Mouse (Mus musculus): ENCODE results near the gene Adamts12. TPM values are rescaled to one million over a fixed set of nuclear protein-coding genes. Genes with fewer than 3 reads are reported as not detected.

Adamts12 gene
- total RNA-seq, 2 experiments from 2014 or later: 0.30 to 0.43 TPM

DNA sequence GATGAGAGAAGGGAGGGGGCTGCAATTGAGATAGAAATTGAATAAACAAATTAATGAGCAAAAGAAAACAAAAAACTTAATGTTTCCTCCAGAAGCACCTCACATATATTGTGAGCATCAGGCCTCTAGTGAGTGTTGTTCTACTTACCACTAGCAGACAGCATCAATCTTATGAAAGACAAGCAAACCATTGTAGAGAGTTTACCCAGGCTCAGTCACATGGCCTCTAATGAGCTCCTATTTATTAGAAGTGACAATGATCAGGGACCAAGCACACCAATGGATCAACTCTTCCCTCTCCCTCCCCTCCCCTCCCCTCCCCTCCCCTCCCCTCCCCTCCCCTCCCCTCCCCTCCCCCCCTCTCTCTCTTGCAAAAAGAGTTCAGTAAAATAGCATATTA is 218.6 kb downstream of the Adamts12 start:
- DNase-seq (ENCODE audit: low spot score in 2 of 2): no peak

DNA sequence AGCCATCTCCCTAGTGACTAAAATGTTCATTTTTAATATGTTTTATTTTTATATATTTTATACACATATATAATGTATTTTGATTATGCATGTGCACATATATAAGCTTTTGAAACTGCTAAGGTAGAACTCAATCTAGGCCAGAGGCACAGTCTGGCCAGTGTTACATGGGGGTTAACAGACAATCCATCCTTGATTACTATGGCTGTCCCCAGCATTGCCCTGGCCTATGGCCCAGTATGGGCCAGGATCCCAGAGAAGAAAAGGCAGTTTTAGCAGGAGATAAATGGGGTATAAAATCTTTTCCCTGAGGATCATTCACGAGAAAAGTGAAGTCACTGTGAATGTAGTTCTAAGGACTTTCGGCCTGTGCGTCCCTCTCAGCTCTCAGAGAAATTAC is 223.2 kb downstream of the Adamts12 start:
- DNase-seq (ENCODE audit: low spot score in 2 of 2): no peak

DNA sequence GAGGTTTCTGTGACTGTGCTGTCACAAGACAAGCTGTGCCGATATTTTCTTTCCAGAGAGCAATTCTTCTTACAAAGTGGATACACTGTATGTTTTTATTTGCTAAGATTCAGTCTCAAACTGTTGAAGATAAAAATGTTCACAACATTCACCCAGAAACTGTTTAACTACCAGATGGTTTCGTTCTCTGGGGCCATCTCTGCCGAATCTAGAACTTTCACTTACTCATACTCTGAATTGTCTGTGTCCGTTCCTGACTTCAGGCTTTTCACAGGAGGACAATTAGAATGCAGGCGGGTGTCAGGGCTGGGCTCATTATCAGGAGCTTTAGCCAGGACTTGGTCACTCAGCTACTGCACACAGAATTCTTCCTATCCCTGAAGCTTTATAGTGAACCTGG is 227.7 kb downstream of the Adamts12 start:
- no peak for DNase-seq (ENCODE audit: low spot score in 2 of 2)

DNA sequence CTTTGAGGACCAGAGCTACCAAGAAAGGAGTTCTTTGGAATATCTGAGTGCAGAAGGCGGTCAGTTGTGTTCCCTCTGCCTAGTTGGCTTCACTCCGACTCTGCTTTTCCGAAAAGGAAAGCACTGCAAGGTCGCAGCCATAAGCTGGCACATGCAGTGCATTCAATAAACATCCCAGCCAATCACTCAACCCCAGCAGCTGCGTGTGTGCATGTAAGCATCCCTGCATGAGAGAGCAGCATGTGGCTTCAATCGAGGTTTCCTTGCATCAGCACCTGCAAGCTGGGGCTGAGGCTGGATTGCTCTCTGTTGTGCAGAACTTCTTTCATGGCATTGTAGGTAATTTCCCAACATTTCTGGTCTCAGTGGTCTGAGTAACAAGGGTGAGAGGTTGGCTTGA is 230.4 kb downstream of the Adamts12 start:
- no peak for DNase-seq (ENCODE audit: low spot score in 2 of 2)

DNA sequence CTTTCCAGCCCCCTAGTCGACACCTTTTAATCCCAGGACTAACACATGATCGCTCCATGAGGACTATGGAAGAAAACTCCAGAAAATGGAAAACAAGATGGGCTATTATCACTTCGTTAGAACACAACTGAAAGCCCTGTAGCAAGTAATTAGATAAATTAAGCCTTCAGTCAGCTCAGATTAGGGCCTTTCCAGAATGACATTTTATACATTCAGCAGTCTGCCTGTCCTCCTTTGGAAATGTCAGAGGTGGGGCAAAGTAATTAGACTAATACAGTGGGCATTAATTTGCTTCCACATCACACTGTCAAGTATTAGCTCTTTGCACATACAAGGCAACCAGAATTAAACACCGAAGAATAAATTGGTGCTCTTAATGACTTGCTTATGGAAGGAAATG is 233.4 kb downstream of the Adamts12 start:
- DNase-seq (ENCODE audit: low spot score in 2 of 2): no peak

DNA sequence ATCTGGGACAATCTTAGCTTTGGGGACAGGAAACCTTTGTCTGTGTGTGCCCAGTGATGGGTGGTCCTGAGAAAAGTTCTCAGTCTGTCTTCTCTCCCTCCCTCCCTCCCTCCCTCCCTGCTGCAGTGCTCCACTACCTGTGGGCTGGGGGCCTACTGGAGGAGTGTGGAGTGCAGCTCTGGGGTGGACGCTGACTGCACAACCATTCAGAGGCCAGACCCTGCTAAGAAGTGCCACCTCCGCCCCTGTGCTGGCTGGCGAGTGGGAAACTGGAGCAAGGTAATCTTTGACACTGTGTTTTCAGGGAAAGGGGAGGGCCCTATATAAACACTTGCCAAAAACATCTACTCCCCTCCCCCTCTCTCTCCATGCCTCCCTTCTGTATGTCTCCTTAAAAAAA is 252.5 kb downstream of the Adamts12 start:
- no peak for DNase-seq (ENCODE audit: low spot score in 2 of 2)

DNA sequence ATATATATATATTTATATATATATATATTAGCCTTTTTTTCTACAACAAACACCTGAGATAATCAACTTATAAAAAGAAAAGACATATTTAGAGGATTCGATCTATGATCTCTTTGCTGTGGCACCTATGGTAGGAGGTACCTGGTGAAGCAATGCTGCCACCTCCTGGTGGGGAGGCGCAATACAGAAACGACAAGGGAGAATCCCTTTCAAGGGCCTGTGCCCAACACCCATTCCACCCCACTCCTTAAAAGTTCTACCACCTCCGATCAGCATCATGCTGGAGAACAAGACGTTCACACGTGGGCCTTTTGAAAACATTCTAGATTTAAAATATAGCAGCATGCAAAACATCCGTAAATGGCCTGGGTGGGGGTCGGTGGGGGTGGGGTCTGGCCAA is 255.9 kb downstream of the Adamts12 start:
- peak; percentile 15 to 65 for DNase-seq (ENCODE audit: low spot score in 2 of 2)

DNA sequence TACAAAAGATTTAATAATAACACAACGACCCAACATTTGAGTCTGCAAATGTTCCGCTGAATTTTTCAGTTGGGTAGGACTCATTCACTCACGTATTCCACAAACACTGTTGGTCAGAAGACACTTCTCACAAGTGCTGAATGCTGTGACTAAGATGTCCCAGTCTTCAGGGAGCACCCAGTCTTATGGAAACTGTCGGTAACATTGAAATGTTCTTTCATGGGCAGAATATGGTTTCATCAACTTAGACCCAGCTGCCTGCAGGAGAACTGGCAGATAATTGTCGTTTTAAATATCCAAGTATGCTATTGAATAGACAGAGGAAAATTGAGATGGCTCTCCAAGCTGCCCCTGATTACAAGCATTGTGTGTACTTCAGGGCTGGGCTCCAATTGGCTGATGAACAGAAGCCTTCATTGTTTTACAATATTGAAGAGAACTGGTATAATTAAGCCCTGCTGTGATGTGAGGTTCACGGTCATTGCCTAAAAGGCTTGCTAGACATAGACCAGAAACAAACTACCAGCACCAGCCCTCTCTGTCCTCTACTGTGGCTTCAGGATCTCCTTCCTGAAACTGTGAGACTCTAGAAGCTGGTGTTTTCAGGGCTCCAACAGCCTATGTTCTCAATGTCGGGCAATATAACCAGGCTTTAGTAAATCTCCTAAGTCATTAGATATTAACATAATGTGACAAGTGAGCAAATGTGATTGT is 275.0 kb downstream of the Adamts12 start:
- DNase-seq (ENCODE audit: low spot score in 2 of 2): peak in 1 of 2 experiments; percentile 33

DNA sequence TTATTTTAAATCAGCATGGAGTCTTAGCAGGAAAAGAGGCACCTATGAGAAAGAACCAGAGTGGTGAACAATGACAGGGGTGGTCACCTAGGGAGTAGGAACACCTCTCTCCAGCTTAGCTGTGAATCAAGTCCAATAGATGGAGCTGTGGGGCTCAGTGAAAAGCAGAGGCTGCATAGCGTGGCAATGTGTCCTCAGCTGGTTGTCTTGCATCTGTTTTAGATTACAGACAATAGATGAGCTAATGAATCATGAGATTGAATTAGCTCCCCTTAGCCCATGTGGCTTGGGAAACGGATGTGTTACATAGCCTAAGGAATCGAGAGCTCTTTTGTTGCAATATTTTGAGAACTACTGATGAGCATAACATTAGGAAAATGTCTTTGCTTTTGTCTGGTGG is 291.3 kb downstream of the Adamts12 start:
- DNase-seq (ENCODE audit: low spot score in 2 of 2): no peak

DNA sequence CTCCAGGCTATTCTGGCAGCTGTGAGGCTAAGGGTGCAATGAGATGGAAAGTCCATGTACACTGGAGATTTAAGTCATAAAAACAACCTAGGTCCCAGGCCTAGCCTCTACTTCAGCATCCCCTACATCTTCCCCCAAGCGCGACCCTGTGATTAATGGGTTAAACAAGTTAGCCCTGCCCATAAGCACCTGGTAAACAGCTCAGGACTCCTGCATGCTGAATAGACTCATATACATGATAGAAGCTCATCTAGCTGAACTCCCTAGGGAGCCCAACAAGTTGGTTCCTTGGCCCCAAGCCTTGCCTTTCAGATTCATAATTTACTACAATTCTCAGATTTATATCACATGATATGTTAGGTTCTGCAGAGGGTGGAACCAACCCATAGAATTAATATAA is 292.9 kb downstream of the Adamts12 start:
- DNase-seq (ENCODE audit: low spot score in 2 of 2): no peak

DNA sequence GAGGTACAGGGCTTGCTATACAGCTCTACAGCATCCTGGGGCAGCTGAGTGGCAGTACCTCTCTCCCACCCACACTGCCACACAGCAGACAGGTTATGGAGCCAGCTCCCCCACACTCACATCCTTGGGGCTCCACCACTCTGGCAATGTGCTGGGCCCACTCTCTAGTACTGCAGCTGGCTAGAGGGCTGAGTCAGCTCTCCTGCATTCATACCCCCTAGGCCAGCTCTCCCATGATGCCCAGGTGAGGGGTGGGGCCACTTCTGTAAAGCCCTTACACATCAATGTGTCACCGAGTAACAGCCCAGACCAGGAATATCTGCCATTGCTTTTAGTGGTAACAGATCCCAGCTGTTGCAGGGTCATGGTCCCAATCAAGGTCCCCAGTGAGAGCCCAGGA is 296.3 kb downstream of the Adamts12 start:
- DNase-seq (ENCODE audit: low spot score in 2 of 2): no peak

DNA sequence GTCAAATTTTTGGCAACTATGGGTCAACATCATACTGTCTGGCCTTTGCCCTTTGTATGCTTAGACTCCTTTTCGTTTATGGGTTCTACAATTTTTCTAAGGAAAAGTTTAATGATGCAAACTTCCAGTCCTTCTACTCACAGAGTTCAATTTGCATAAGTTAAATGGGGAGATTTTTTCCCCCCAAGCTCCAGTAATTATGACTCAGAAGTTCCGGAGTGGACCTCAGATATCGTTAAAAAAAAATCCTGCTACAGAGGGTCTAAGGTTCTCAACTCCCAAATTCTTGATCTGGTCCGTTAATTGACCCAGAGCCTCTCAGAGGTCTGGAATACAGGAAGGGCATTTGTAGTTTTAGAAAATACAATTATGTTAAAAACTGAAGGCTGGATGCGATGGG is 297.2 kb downstream of the Adamts12 start:
- DNase-seq (ENCODE audit: low spot score in 2 of 2): no peak

DNA sequence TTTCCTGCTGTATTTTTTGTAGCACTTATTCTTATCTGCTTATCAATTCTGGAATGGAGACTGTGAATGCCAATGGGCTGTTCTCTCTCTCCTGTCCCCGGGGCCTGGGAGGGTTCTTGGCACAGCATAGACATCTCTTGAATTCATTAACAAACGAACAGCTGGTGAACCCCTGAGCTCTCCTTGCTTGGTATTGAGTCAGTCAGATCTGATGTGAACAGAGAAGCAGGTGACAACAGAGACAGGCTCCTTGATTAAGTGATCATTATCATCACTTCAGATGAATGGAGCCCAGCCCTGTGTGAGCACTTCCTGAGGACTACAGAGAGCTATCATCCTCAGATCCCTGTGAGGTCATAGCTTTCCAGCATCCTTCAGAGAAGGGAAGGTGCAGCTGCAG is 299.5 kb downstream of the Adamts12 start:
- DNase-seq (ENCODE audit: low spot score in 2 of 2): no peak

DNA sequence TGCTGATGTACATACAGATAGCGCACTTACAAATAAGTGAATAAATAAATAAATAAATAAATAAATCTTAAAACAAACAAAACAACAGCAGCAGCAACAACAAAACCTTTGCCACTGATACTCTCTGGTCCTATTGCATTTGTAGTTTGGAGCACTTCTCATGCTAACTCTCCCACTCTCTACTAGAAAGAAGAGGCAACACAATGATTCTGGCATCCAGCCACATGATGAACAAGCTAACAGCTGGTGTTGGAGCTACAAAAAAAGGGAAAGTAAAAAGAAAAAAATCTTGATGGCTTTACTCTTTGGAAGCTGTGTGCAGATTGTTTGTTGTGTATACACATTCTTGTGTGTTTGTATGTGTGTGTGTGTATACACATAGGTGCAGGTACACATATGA is 300.2 kb downstream of the Adamts12 start:
- DNase-seq (ENCODE audit: low spot score in 2 of 2): peak; percentile 56 to 89

DNA sequence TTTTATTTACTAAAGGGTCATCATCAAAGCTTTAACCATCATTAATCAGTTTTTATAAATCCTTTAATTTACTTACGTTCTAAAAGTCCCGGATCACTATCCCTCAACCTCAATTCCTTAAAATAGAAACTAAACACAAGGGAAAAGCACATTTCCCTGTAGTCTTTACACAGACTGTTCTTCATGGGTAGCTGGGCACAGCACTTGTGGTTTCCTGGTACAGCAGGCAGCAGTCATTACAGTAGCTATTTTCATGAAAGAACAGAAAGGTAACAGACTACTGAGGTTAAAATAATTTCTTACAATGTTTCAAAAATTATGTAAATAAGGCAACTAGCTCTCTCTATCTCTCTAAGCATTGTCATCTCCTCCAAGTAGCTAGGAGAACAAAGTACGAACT is 305.0 kb downstream of the Adamts12 start:
- no peak for DNase-seq (ENCODE audit: low spot score in 2 of 2)

DNA sequence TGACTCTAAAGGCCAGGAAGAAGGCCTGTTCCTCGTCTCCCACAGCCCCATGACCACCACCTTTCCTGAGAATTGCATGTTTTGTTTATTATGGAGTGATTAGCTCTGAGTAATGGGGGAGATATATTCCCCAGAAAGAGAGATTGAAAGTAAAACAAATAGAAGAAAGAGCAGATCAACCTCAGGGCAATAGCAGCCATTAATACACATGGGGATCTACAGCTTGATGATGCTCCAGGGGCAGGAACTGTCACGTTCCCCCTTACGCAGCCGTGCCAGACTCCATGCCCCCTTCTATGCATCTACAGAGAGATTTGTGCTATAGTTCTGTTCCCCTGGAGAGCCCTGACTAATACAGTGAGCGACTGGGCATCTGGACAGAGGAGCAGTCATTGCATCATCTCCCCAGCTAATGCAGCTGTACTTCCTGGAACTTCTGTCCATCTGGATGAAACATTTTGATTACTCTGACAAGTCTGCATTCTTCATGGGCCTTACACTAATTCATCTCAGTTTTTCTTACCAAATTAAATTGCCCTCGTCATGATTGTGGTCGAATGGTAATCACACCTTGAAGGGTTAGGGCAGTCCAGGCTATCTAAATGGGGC is 306.0 kb downstream of the Adamts12 start:
- DNase-seq (ENCODE audit: low spot score in 2 of 2): no peak

DNA sequence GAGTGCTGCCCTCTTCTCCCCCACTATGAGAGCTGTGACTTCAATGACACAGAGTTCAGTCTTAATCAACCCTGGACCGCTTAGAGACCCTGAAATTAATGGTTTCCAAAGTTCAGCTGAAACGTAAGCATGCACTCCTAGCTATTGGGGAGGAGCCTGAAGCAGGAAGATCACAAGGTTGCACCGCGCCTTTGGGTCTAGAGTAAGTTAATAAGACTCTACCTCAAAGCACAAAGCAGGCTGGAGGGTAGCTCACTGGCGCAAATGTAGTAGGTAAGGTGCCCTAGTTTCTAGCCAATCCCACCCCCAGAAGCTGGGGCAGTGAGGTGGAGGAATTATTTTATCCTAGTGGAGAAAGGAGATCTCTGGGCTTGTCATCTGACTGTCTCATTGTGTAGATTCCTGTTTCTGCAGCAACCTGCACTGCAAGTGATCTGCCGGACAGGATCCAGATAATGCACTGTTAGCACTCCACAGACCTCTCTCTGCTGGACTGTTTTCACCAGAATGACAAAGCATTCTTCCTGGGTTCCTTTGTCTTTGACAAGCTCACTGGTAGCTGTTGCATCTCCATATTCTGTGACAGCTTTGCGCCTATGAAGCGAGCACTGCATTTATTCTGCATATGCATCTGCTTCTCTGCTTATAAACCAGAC is 315.0 kb downstream of the Adamts12 start:
- no peak for DNase-seq (ENCODE audit: low spot score in 2 of 2)

DNA sequence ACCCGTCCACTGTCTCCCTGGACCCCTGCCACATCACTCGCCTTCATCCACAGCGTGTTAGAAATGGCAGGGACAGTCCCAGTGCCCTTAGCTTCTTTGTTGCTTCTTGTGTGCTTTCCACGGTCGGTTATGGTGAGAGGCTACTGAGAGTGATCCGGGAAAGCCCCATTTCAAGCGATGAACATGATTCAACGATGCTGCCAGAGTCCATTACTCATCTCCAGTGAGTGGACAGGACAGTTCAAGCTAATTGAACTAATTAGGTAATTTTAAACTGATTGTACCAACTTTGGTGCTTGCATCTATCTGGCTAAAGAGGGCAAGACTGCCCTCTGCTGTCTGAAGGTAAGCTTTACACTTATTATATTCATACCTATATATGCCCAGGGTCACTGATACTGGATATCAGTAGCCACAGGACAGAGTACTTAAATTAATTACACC is 315.5 kb downstream of the Adamts12 start:
- peak in 1 of 2 experiments; percentile 57 for DNase-seq (ENCODE audit: low spot score in 2 of 2)

DNA sequence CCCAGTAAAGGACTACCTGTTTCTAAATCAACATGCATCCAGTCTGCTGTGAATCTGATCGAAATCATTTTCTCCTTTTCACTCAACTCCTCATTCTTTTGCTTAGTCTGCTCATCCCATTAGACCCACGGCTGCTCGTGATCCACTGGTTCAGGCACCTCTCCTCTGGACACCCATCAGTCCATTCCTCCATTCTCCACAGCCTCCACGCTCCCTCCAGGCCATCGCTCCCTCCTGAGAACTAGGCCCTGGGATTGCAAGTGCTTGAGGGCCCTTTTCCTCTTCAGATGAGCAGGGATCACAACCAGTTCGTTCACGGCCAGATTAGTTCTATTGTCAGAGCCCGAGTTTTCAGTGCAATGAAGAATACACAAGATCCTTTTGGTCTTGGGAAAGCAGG is 316.0 kb downstream of the Adamts12 start:
- no peak for DNase-seq (ENCODE audit: low spot score in 2 of 2)

DNA sequence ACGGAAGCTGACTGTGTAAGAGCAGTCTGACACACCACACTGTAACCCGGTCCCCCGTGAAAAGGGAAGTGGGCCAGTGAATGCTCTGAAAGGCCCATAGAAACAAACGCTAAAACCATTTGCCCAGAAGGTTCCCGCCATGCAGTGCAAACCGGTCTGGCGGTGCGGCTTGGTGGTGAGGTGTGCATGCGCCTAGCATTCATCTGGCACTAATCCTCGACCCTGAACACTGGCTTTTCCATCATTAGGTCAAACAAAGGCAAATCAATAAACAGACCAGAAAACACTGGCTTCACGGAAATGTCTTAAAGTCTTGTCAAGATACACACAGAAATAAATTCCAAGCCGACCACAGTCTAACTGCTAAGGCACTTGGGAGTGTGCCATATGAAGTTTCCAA is 318.0 kb downstream of the Adamts12 start:
- no peak for DNase-seq (ENCODE audit: low spot score in 2 of 2)

DNA sequence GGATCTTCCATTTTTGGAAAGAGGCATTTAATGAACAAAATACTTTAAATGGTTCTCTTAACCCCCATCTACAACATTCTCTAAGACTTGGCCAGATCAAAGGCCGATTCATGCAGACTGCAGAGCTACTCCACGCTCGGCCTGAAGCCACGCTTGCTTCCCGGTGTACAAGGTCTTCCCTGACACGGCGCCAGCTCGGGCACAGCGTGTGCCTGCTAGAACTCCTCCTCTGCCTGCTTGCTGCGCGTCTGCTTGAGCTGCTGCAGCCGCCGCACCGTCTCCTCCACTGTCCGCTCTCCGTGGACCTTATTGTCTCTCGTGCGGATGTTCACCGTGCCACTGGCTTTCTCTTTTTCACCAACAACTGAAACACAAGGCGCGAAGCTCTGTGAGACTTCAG is 319.2 kb downstream of the Adamts12 start:
- DNase-seq (ENCODE audit: low spot score in 2 of 2): no peak

DNA sequence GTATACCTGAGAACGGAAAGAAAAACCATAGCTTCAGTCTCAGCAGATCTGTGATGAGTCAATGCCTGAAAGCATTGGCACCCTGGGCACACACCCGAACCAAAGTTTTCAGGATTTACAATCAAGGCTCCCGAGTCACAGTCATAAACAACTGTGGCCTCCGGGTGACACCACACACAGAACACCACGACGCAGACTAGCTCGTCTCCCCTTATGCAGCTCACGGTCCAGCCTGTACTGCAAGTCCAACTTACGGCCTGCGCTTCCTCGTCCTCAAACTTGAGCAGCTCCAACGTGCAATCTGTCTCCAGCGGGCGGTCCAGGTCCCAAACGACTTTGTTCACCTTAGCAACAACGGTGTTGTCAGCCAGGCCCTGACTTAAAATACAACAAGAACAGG is 328.3 kb downstream of the Adamts12 start:
- no peak for DNase-seq (ENCODE audit: low spot score in 2 of 2)

DNA sequence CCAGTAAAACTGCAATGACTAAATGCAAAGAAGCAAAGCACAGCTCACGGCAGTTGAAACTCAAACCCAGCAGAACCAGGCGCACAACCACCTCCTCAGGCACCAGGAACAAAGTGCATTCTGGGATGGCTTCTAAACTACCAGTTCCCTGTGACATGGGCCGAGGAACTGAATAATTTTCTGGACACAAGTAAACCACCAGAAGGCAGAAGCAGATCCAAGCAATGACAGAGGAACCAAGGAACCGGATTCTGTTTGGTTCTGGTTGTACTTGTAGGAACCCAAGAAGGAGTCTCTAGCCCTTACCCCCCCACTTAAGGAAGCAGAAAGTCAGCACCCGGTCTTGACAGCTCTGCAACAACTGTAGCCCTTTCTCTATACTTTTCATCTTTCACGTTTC is 331.8 kb downstream of the Adamts12 start:
- DNase-seq (ENCODE audit: low spot score in 2 of 2): no peak

Measured in layer of hippocampus, adult 18-20 months (tissue).